Mouse (Mus musculus): ENCODE measurements around the gene Sdhc.
"Not testable (repeated sequence)": the region's sequence is repeated elsewhere in the genome, so short reads cannot be mapped to it uniquely, and the experiment has no call there.

Gene Sdhc

DNA sequence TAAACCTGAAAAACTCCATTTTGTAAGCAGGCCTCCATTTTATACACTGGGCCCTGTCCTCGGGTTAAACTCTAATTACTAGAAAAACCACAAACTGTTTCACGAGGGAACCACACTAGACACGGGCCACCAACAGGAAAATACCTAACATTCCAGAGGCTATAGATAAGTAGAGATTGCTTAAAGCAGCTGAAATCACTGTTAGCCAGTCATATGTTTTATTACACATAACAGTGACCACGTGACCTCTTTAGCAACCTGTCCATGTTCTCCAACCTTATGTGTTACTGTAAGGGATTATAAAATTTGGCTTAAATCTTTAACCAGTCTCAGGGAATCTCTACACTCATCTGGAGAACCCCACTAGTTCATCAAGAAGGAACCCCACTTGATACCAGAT, 56.0 kb downstream of the Sdhc start:
- no peaks in the 10 kb centered on the region for H3K36me3 ChIP-seq (ENCODE audit: control insufficient read depth, insufficient read depth, low read length, poor library complexity, severe bottlenecking)
- H3K27me3 ChIP-seq (ENCODE audit: control insufficient read depth, insufficient read depth, low read length, poor library complexity, severe bottlenecking), result no peaks in the 10 kb centered on the region; the same call in 1 of the 2 replicates
- DNase-seq (ENCODE audit: low read depth, low spot score), result no peak

DNA sequence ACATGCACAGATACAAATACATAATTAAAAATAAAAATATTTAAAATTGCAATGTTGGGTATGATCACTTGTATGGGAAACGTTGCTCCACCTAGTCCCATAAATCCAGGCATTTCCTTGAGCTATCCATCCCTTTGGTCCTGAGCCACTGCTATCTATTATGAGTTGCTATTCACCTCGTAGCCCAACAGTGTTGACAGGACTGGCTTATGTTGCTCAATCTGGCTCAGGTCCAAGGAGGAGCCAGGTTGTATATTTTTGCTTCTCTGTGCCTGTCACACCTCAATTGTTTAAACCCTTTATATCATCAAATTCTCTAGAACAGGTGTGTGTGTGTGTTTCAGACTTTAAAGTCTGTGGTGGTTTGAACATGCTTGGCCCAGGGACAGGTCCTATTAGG, 59.6 kb downstream of the Sdhc start:
- H3K27me3 ChIP-seq (ENCODE audit: control insufficient read depth, insufficient read depth, low read length, poor library complexity, severe bottlenecking), result no peaks in the 10 kb centered on the region; the same call in 1 of the 2 replicates
- no peaks in the 10 kb centered on the region for H3K36me3 ChIP-seq (ENCODE audit: control insufficient read depth, insufficient read depth, low read length, poor library complexity, severe bottlenecking)
- no peak for DNase-seq (ENCODE audit: low read depth, low spot score)

DNA sequence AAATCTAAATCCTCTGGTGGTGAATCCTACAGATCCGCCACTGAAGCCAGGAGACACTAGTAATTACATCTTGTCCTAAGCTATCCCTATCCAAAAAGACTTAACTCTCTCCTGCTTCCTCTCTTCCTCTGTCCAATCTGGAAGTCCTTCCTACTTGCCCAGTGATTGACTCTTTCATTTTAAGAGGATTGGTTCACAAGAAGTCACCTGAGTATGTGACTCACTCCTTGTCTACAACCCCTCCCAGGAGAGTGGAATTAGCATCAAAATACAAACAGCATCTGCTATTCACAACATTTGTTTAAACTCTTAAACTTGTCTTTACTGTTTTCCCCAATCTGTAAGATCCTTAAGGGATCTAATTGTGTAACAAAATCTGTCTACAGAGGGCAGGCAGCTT, 60.5 kb downstream of the Sdhc start:
- no peaks in the 10 kb centered on the region for H3K36me3 ChIP-seq (ENCODE audit: control insufficient read depth, insufficient read depth, low read length, poor library complexity, severe bottlenecking)
- H3K27me3 ChIP-seq (ENCODE audit: control insufficient read depth, insufficient read depth, low read length, poor library complexity, severe bottlenecking), result no peaks in the 10 kb centered on the region; the same call in 1 of the 2 replicates
- no peak for DNase-seq (ENCODE audit: low read depth, low spot score)

DNA sequence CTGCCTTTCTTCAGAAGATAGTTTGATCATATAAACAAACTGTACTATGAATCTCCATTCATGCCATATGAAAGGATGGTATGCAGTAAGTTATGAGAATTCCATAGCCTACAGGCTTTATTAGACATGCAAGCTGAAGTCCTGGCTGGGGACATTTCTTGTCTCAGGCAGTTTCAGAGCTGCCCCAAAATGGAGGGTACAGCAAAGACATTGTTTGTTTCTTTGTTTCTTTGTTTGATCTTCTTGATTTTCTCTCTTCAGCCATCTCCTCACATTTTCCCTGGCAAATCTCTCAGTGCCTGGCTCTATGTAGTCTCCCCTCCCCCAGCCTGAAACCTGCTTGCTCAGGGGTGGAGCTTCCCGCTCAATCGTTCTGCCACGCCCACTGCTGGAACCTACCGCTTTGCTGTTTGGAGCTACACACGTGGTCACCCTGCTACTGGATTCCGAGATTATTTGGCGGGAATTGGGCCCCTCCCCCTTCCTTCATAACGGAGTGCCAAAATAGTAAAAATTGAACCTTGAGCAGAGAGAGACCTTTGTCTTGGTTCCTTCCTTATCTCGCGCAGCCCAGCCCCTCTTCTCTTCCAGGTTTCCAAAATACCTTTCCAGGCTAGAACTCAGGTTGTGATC, 62.0 kb downstream of the Sdhc start:
- not testable (repeated sequence) for H3K36me3 ChIP-seq (ENCODE audit: control insufficient read depth, insufficient read depth, low read length, poor library complexity, severe bottlenecking); H3K27me3 ChIP-seq (ENCODE audit: control insufficient read depth, insufficient read depth, low read length, poor library complexity, severe bottlenecking); DNase-seq (ENCODE audit: low read depth, low spot score)

DNA sequence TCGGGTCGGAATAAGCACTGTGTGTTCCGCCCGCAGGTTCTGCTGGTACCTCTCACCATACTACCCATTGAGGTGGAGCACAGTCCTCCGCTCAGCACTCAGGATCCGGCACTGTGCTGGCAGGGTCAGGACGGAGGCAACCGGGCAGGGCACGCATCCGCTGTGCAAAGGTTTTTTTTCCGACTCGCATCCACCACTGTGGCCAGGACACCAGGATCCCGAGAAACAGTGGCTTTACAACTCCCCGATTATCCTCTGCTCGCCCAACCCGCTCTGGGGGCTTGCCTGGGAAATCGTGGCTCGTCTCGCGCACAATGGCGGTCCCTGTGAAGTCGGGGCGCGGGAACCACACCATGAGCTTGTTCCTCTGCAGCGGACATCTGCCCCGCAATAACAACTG, 64.7 kb downstream of the Sdhc start:
- Histone ChIP-seq H3K27me3 (ENCODE audit: control insufficient read depth, insufficient read depth, low read length, poor library complexity, severe bottlenecking) (no peaks in the 10 kb centered on the region; the same call in 1 of the 2 replicates), H3K36me3 (ENCODE audit: control insufficient read depth, insufficient read depth, low read length, poor library complexity, severe bottlenecking) (no peaks in the 10 kb centered on the region)
- no peak for DNase-seq (ENCODE audit: low read depth, low spot score)

DNA sequence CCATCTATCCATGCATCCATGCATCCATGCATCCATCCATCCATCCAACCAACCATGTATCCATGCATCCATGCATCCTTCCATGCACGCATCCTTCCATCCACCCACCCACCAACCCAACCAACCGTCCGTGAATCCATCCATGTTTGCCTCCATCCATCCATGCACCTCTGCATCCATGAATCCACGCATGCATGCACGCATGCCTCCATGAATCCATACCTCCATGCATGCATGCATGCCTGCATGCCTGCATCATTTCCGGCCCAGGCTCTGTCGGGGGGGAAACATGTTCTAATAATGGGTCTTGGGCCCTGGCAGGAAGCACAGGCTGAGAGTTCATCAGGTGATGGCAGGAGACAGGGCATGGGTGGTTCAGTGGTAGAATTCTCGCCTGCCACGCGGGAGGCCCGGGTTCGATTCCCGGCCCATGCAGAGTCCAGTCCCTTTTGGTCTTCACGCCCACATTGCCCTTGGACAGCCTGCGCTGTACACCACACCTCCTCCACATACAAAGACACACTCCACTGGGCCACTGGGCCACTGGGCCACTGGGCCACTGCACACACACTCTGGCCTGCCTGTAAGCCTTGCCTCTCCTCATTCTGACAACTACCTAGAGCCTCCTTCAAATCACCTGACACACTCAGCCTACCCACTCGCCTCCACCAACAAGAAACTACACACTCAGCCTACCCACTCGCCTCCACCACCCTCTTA, 68.7 kb downstream of the Sdhc start:
- DNase-seq (ENCODE audit: low read depth, low spot score); H3K36me3 ChIP-seq (ENCODE audit: control insufficient read depth, insufficient read depth, low read length, poor library complexity, severe bottlenecking); H3K27me3 ChIP-seq (ENCODE audit: control insufficient read depth, insufficient read depth, low read length, poor library complexity, severe bottlenecking): not testable (repeated sequence)

DNA sequence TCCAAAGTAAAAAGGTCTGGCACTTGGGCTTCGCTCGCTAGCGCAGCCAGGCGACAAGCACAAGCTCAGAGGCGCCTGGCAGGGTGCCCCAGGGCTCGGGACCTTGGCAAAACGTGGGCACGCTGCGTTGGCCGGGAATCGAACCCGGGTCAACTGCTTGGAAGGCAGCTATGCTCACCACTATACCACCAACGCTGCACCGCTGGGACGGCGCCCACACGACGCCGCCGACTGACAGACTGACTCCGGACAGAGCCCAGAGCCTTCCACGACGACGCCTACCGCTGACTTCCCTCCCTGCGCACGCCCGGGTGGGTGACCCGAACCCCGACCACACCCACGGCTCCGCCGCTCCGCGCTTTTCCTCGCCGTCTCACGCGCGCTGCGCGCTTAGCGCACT, 70.6 kb downstream of the Sdhc start:
- not testable (repeated sequence) for H3K27me3 ChIP-seq (ENCODE audit: control insufficient read depth, insufficient read depth, low read length, poor library complexity, severe bottlenecking); DNase-seq (ENCODE audit: low read depth, low spot score); H3K36me3 ChIP-seq (ENCODE audit: control insufficient read depth, insufficient read depth, low read length, poor library complexity, severe bottlenecking)

DNA sequence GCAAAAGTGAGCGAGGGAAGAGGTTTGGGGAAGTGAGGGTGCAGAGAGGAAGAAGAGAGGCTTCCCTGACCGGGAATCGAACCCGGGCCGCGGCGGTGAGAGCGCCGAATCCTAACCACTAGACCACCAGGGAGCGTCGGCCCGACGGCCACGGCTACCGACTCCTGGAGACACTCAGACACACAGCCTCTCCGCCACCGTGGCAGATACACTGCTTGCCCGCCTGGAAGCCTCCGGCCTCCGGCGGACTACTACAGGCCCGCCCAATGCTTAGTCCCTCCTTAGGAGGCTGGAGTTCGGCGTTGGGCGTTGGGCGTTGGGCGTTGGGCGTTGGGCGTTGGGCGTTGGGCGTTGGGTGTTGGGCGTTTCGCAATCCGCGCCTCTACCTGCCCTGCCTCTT, 71.1 kb downstream of the Sdhc start:
- H3K36me3 ChIP-seq (ENCODE audit: control insufficient read depth, insufficient read depth, low read length, poor library complexity, severe bottlenecking); H3K27me3 ChIP-seq (ENCODE audit: control insufficient read depth, insufficient read depth, low read length, poor library complexity, severe bottlenecking); DNase-seq (ENCODE audit: low read depth, low spot score): not testable (repeated sequence)

DNA sequence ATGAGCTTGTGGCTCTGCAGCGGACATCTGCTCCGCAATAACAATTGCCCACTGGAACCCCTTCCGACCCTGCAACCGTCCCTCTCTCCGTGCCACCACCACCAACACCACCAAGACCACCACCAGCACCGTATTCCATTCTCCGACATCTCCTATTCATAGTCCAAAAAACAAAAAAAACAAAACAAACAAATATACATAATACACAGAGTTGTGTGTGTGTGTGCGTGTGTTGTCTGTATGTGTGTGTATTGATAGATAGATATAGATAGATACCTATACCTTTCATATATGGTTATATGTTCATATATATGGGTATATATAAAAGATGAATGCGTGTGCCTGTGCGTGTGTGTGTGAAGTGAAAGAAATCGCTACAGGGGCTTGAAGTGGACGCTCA, 72.0 kb downstream of the Sdhc start:
- H3K27me3 ChIP-seq (ENCODE audit: control insufficient read depth, insufficient read depth, low read length, poor library complexity, severe bottlenecking); H3K36me3 ChIP-seq (ENCODE audit: control insufficient read depth, insufficient read depth, low read length, poor library complexity, severe bottlenecking): not testable (repeated sequence)
- peak; percentile 12 for DNase-seq (ENCODE audit: low read depth, low spot score)

DNA sequence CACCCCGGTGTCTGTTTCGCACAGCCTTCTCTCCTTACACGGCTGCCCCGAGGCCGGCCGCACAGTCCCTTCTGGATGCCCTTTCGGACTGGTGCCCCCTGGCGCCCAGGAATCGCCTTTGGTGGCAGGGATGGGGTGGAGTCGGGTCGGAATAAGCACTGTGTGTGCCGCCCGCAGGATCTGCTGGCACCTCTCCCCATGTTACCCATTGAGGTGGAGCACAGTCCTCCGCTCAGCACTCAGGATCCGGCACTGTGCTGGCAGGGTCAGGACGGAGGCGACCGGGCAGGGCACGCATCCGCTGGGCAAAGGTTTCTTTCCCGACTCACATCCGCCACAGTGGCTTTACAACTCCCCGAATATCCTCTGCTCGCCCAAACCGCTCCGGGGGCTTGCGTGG, 72.4 kb downstream of the Sdhc start:
- not testable (repeated sequence) for DNase-seq (ENCODE audit: low read depth, low spot score); H3K36me3 ChIP-seq (ENCODE audit: control insufficient read depth, insufficient read depth, low read length, poor library complexity, severe bottlenecking); H3K27me3 ChIP-seq (ENCODE audit: control insufficient read depth, insufficient read depth, low read length, poor library complexity, severe bottlenecking)

DNA sequence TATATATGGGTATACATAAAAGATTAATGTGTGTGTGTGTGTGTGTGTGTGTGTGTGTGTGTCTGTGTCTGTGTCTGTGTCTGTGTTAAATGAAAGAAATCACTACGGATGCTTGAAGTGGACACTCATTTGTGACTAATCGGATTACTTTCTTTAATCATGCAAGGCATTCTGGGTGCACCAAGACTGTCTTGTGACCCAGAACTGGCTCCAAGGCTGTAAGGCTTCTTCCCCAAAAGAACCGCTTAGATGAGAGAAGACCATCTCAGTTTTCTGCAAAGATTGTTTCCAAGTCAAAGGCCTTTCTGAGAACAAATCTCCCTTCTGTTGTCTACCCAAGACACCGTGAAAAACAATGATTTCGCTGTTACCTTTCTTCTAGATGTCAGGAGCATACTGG, 73.2 kb downstream of the Sdhc start:
- DNase-seq (ENCODE audit: low read depth, low spot score); H3K27me3 ChIP-seq (ENCODE audit: control insufficient read depth, insufficient read depth, low read length, poor library complexity, severe bottlenecking); H3K36me3 ChIP-seq (ENCODE audit: control insufficient read depth, insufficient read depth, low read length, poor library complexity, severe bottlenecking): not testable (repeated sequence)

Data from splenic B cell, adult 2 months (primary cell).